Mouse (Mus musculus) lung, postnatal 4 days (tissue): ENCODE measurements at regions not wholly inside any gene's neighbourhood (a gene's known extent, or its start where the extent isn't known, plus 50 kb on each side); places are given as distances from the start of the nearest gene placed in this dataset.

Source experiments
- DNase-seq, 2 experiments: peaks; one replicate each; pipeline ENCODE4 v3.0.0; 2021

GRCm38 (mm10) chr16:63351511-63352125, 497.5 kb downstream of the Pros1 start:
- no peak for DNase-seq

GRCm38 (mm10) chr16:63369868-63370267, 494.1 kb downstream of the Epha3 start:
- DNase-seq: no peak

GRCm38 (mm10) chr16:63371275-63371674, 492.7 kb downstream of the Epha3 start:
- no peak for DNase-seq

- DNase-seq: no peak
These were observed 459.0 kb downstream of the Epha3 start for GRCm38 (mm10) chr16:63404976-63405375.

- no peak for DNase-seq
These were observed 451.3 kb downstream of the Epha3 start for GRCm38 (mm10) chr16:63412656-63413055.

GRCm38 (mm10) chr16:63452301-63452700, 411.7 kb downstream of the Epha3 start:
- no peak for DNase-seq

GRCm38 (mm10) chr16:63466615-63467014, 397.4 kb downstream of the Epha3 start:
- no peak for DNase-seq

- DNase-seq: no peak
These were observed 395.1 kb downstream of the Epha3 start for GRCm38 (mm10) chr16:63468851-63469250.
